Mouse (Mus musculus): ENCODE measurements around the gene Tssc4. TPM values are rescaled to one million over a fixed set of nuclear protein-coding genes. Genes with fewer than 3 reads are reported as not detected.
A peak's percentile ranks its signal among the peaks of the same experiment; 100 is the strongest.

The Tssc4 gene
- total and polyA plus RNA-seq, 3 experiments, result 75.6 to 76.9 TPM; not detected in 1

- no peak overlapping the region for H3K27ac ChIP-seq (ENCODE audit: control insufficient read depth, low read depth, low read length)
- H3K27me3 ChIP-seq (ENCODE audit: control insufficient read depth in 1 of 2, insufficient read depth in 2 of 2, low read length in 2 of 2), result peaks cover 0 to 1% of the 10 kb centered on the region in 2 experiments; a peak in 1 of 4 replicates
- DNase-seq (ENCODE audit: low read depth, low spot score), result no peak
- H3K9ac ChIP-seq (ENCODE audit: control insufficient read depth, low read depth, low read length, poor library complexity, severe bottlenecking), result no peak overlapping the region
- TF ChIP-seq EP300 (IDR thresholded peaks at IDR 0.05; ENCODE audit: low read depth in 1 of 2, low read length in 2 of 2) (no peak), CTCF (IDR thresholded peaks at IDR 0.05 in 2 of 3, conservative IDR thresholded peaks at IDR 0.05 in 1 of 3; ENCODE audit: control insufficient read depth in 1 of 3, insufficient read depth in 1 of 3, low read depth in 2 of 3, low read length in 3 of 3, poor library complexity in 1 of 3, severe bottlenecking in 1 of 3) (no peak), JUND (IDR thresholded peaks at IDR 0.05; ENCODE audit: low read depth, low read length) (no peak), MEF2A (IDR thresholded peaks at IDR 0.05; ENCODE audit: extremely low read depth, insufficient replicate concordance, low read depth, low read length, poor library complexity, severe bottlenecking) (no peak), ZC3H11A (IDR thresholded peaks at IDR 0.05; ENCODE audit: low read depth, low read length) (no peak), MXI1 (IDR thresholded peaks at IDR 0.05; ENCODE audit: low read depth, low read length) (no peak), NRF1 (IDR thresholded peaks at IDR 0.05; ENCODE audit: insufficient read depth, low read depth, low read length, poor library complexity, severe bottlenecking) (no peak), USF1 (IDR thresholded peaks at IDR 0.05; ENCODE audit: low read depth, low read length) (no peak), ELF1 (IDR thresholded peaks at IDR 0.05; ENCODE audit: low read depth, low read length) (no peak), E2F4 (IDR thresholded peaks at IDR 0.05; ENCODE audit: borderline replicate concordance, low read depth, low read length) (no peak), NELFE (IDR thresholded peaks at IDR 0.05; ENCODE audit: low read depth, low read length) (no peak), ZMIZ1 (IDR thresholded peaks at IDR 0.05; ENCODE audit: low read depth, low read length) (no peak), MAZ (IDR thresholded peaks at IDR 0.05; ENCODE audit: low read depth, low read length) (no peak), USF2 (IDR thresholded peaks at IDR 0.05; ENCODE audit: borderline replicate concordance in 1 of 2, insufficient read depth in 1 of 2, low read depth in 1 of 2, low read length in 2 of 2) (no peak), TCF12 (IDR thresholded peaks at IDR 0.05; ENCODE audit: low read depth, low read length) (no peak), BHLHE40 (IDR thresholded peaks at IDR 0.05; ENCODE audit: borderline replicate concordance, low read depth, low read length) (no peak), SIN3A (IDR thresholded peaks at IDR 0.05; ENCODE audit: low read length) (no peak)
- H3K79me2 ChIP-seq (ENCODE audit: control insufficient read depth, insufficient read depth, low read length, poor library complexity), result no peaks in the 10 kb centered on the region
- H3K9me3 ChIP-seq (replicated peaks; ENCODE audit: insufficient read depth, low read length), result no peaks in the 10 kb centered on the region
- peaks cover 13 to 27% of the 10 kb centered on the region in 2 experiments for H3K4me1 ChIP-seq (ENCODE audit: control insufficient read depth in 1 of 2, insufficient read depth in 2 of 2, low read length in 2 of 2)
- no peak overlapping the region for H3K4me3 ChIP-seq (ENCODE audit: control insufficient read depth in 1 of 2, insufficient read depth in 1 of 2, low read depth in 2 of 2, low read length in 2 of 2)
- peaks cover 0 to 15% of the 10 kb centered on the region in 2 experiments; a peak in 2 of 4 replicates for H3K36me3 ChIP-seq (ENCODE audit: control insufficient read depth in 1 of 2, insufficient read depth in 2 of 2, low read length in 2 of 2)
These were observed 40.6 kb downstream of the Tssc4 start for GRCm38 (mm10) chr7:143109696-143110095.

- peaks cover 0 to 7% of the 10 kb centered on the region in 2 experiments; a peak in 2 of 4 replicates for H3K36me3 ChIP-seq (ENCODE audit: control insufficient read depth in 1 of 2, insufficient read depth in 2 of 2, low read length in 2 of 2)
- peaks cover 0 to 1% of the 10 kb centered on the region in 2 experiments; a peak in 1 of 4 replicates for H3K27me3 ChIP-seq (ENCODE audit: control insufficient read depth in 1 of 2, insufficient read depth in 2 of 2, low read length in 2 of 2)
- H3K9me3 ChIP-seq (replicated peaks; ENCODE audit: insufficient read depth, low read length), result no peaks in the 10 kb centered on the region
- no peak overlapping the region for H3K27ac ChIP-seq (ENCODE audit: control insufficient read depth, low read depth, low read length)
- no peaks in the 10 kb centered on the region for H3K79me2 ChIP-seq (ENCODE audit: control insufficient read depth, insufficient read depth, low read length, poor library complexity)
- TF ChIP-seq MAFK (IDR thresholded peaks at IDR 0.05; ENCODE audit: borderline replicate concordance, low read depth, low read length) (no peak), CTCF (IDR thresholded peaks at IDR 0.05 in 2 of 3, conservative IDR thresholded peaks at IDR 0.05 in 1 of 3; ENCODE audit: control insufficient read depth in 1 of 3, insufficient read depth in 1 of 3, low read depth in 2 of 3, low read length in 3 of 3, poor library complexity in 1 of 3, severe bottlenecking in 1 of 3) (peak in 2 of 3 experiments; percentile 5 to 34; a peak in 2 of 6 replicates)
- no peak for DNase-seq (ENCODE audit: low read depth, low spot score)
- peaks cover 7 to 18% of the 10 kb centered on the region in 2 experiments for H3K4me1 ChIP-seq (ENCODE audit: control insufficient read depth in 1 of 2, insufficient read depth in 2 of 2, low read length in 2 of 2)
- H3K4me3 ChIP-seq (ENCODE audit: control insufficient read depth in 1 of 2, insufficient read depth in 1 of 2, low read depth in 2 of 2, low read length in 2 of 2), result no peak overlapping the region
- H3K9ac ChIP-seq (ENCODE audit: control insufficient read depth, low read depth, low read length, poor library complexity, severe bottlenecking), result no peak overlapping the region
These were observed 41.8 kb downstream of the Tssc4 start for GRCm38 (mm10) chr7:143110803-143111202.

All from MEL (cell line).